ENCODE assay signal across 14 mouse cellular contexts in the genomic region with DNA sequence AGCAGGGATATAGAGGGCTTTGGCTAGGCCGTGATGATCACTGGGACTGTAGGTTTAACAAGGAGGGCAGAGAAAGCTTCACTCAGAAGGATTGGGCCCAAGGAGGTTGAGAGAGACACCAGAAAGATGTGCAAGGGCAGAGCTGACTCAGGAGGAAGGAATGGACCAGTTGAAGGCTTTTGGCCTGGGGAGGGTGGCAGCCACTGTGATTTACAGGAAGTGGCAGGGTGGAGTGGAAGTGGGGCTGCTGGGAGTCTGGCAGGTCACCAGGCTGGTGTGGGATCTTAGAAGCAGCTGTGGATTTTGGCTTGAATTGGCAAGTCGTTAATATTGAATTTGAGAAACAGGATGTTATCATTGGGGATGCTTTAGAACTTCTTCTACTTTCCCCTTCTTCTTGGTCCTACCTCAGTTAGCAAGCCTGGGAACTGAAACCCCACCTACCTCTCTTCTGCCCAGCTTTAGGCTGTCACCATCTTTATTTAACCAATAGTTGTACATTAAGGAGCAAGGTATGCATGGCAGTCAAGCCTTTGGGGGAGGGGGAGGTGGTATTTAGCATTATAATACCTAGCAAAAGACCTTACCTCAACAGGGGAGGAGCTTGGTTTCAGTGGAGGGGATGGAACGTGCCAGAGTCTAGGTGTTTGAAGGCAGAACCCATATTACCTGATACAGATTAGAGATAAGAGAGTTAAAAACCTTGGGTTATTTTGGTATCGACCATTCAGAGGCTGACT. TPM values are rescaled to one million over a fixed set of nuclear protein-coding genes. Genes with fewer than 3 reads are reported as not detected.
DNase-seq lines count a peak whose midpoint lies in the region.
"Had no signal": no experiment of that assay in that cellular context is flagged by ENCODE, and none has a peak within 500 bp of the region (broad histone marks: within the 10 kb centered on the region; RNA-seq: fewer than 3 reads in every experiment).

No protein-coding gene starts in this region.

- intact Hi-C loops in gastrocnemius, postnatal 36 days (cut with DNase I) = no loop called here

- no peaks in the 10 kb centered on the region for H3K27me3 ChIP-seq in hindbrain, embryonic 10.5 days (ENCODE audit: insufficient read depth, poor library complexity, severe bottlenecking)
- H3K27me3 ChIP-seq: limb, embryonic 15.5 days; neural tube, embryonic 12.5 days had no signal

- H3K27ac ChIP-seq in hindbrain, embryonic 10.5 days = no peak overlapping the region
- H3K27ac ChIP-seq: hindbrain, embryonic 14.5 days; limb, embryonic 15.5 days; midbrain, embryonic 10.5 days; neural tube, embryonic 12.5 days had no signal

- H3K9me3 ChIP-seq in hindbrain, embryonic 10.5 days = no peaks in the 10 kb centered on the region
- H3K9me3 ChIP-seq: limb, embryonic 15.5 days; midbrain, embryonic 10.5 days; neural tube, embryonic 12.5 days had no signal

- H3K36me3 ChIP-seq in hindbrain, embryonic 10.5 days = peaks cover 48% of the 10 kb centered on the region

- peak; percentile 49 to 55 for DNase-seq in kidney, postnatal 25 days
- no peak for DNase-seq in kidney, adult 18-20 months
- DNase-seq in NIH3T3 (ENCODE audit: low read depth) = peak; percentile 21
- DNase-seq in gastrocnemius, postnatal 36 days = peak; percentile 40 to 58
- DNase-seq in lung, postnatal 25 days (ENCODE audit: low spot score) = peak; percentile 31
- no peak for DNase-seq in hindbrain, embryonic 10.5 days (ENCODE audit: low spot score)
- no peak for DNase-seq in thymus, adult 18-20 months
- DNase-seq in cerebellum, adult 11 months = no peak
- DNase-seq: right cerebral cortex, postnatal 25 days had no signal

- H3K4me3 ChIP-seq in hindbrain, embryonic 10.5 days = no peak overlapping the region
- H3K4me3 ChIP-seq: limb, embryonic 15.5 days; midbrain, embryonic 10.5 days; neural tube, embryonic 12.5 days had no signal

- peaks cover 3% of the 10 kb centered on the region; the same call in 1 of the 2 replicates for H3K4me1 ChIP-seq in hindbrain, embryonic 10.5 days (replicated peaks)
- H3K4me1 ChIP-seq: limb, embryonic 15.5 days; midbrain, embryonic 10.5 days had no signal

- 80% methylated on average over 4 of the region's 4 CpGs for WGBS in hindbrain, embryonic 10.5 days

RNA-seq across cellular contexts. Expression of a gene that starts 47.0 kb away (rescaled TPM):
- total RNA-seq in gastrocnemius, postnatal 36 days (2021) = 10 to 100 TPM; 23.6 to 24.1 TPM
- 3.8 and 5.4 TPM in 2 replicates for polyA plus RNA-seq in hindbrain, embryonic 10.5 days (2016; fragmentation: Nextera tagmentation; extraction: Ambion mirVana)

RNA-seq across cellular contexts. Expression of a gene that starts 55.0 kb away (rescaled TPM):
- total RNA-seq in gastrocnemius, postnatal 36 days (2021) = under 1 TPM in 1 of 2 experiments, not detected in 1; 0.42 TPM
- not detected in 2 replicates for polyA plus RNA-seq in hindbrain, embryonic 10.5 days (2016; fragmentation: Nextera tagmentation; extraction: Ambion mirVana)
- polyA plus RNA-seq: forebrain, embryonic 16.5 days; midbrain, embryonic 10.5 days had no signal

Comparison
In these comparisons a context has a peak if more than half of its experiments do, and no peak if none do; other contexts are left out.
1. DNase-seq: peak in kidney, postnatal 25 days (2 of 2), NIH3T3 (single experiment), gastrocnemius, postnatal 36 days (2 of 2) and lung, postnatal 25 days (single experiment); none in kidney, adult 18-20 months (single experiment), hindbrain, embryonic 10.5 days (single experiment), thymus, adult 18-20 months (0 of 2) and cerebellum, adult 11 months (single experiment).